Mouse (Mus musculus) ES-CJ7 (cell line): ENCODE data around the gene Olfr721-ps1.

Experiments
- DNase-seq: peaks from one replicate; pipeline ENCODE4 v3.0.0; 2011; ENCODE audit warnings: low read depth, low spot score

The Olfr721-ps1 gene

GRCm38 (mm10) chr14:14400998-14401397 is at the start of gene Olfr721-ps1:
Olfr721-ps1 (plus strand) TSS chr14:14401298.
- DNase-seq, result no peak

DNA sequence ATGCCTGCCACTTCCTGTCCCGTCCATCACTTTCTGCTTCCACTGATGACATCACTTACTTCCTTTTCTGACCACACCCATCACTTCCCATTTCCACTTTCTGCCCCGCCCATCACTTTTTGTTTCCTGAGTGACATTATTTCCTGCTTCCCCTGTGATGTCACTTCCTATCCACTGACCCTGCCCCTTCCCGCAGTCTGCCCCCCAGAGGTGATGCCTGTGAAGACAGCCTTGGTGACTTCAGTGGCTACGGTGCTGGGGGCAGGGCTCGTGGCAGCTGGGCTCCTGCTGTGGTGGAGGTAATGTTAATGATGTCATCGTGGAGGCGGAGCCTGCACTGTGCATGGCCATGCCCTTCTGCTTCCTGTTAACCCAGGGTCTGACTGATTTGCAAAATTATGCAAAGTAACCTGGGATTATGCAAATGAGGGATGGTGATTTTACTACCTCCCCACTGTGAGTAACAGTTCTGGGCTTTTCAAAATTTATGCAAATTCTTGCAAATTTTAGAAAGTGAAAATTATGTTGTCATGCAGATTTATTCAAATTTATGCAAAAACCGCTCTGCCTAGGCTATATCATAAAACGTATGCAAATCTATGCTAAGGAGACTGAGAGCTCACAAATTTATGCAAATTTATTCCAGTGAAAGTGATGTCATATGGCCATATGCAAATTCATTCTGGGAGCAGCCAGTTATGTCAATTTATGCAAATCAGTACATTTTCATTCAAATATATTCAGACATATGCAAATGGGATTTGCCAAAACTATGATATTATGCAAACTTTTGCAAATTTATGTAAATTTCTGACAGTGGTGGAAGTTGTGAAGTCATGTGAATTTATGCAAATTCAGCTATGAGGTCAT is 49.1 kb upstream of the Olfr721-ps1 start:
- DNase-seq, result peak; percentile 8

DNA sequence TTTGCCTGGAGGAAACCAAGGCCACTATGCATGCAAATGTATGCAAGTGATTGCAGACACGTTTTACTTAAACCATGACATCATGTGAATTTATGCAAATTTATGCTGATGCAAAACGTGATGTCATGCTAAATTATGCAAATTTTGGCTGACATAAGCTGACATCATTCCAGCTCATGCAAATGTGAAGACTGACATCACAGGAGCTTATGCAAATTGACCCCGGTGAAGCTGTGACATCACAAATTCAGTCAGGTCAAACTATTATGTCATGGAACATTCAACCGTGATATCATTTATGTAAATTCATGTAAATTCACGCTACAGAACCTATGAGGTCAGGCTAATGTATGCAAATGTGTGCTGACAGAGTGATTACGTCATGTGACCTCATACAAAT is 48.5 kb upstream of the Olfr721-ps1 start:
- peak; percentile 20 for DNase-seq

DNA sequence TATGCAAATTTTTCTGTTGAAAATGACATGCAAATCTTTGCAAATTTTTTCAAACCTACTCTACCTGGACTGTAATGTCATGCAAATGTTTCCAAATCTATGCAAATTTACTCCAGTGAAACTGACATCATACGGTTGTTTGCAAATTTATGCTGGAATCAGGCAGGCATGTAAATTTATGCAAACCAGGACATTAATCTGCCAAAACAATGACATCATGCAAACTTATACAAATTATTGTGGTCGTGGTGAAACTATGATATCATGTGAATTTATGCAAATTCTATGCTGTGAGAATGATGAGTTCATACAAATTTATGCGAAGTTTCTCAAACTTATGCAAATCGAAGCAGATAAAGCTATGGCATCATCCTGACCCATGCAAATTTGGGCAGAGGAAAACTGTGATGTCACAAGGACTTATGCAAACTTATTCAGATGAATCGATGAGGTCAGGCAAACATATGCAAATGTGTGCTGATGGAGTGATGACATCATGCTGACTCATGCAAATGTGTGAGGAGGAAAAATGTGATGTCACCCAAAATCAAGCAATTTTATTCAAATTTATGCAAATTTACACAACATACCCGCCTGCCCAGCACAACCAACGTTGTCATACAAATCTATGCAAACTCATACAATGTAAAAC is 47.9 kb upstream of the Olfr721-ps1 start:
- DNase-seq, result peak; percentile 14

- peak; percentile 14 for DNase-seq
Observed at GRCm38 (mm10) chr14:14353740-14354510, 47.2 kb upstream of the Olfr721-ps1 start.

DNA sequence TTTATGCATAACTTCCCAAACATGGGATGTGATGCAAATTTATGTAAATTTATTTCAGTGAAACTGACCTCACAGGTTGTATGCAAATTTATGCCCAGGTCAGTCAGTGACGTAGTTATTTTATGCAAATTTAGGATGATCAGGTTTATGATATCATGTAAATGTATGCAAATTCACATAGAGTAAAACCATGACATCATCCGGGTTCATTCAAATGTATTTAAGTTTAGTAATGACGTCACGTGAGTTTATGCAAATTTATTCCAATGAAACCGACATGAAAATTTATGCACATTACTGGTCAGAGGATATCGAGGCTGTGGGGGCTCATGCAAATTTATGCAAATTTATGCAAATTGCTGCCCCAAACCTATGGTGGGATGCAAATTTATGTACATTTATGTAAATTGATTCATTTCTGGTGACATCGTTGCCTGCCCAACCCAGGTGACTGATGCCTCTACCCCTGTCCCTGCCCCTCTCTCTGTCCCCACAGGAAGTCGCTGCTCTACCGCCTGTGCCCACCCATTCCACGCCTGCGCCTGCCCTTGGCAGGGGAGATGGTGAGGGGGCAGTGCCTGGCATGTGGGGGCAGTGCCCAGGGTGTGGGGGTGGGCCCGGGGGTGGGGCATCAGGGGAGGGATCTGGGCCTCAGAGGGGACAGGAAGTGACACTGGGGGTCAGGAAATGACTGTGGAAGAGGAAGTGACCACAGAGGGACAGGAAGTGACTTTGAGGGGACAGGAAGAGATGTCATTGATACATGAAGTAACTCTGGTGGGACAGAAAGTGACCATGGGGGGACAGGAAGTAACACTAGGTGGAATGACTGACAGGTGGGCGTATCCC is 46.4 kb upstream of the Olfr721-ps1 start:
- peak; percentile 12 for DNase-seq

- DNase-seq, result peak; percentile 23
Observed at GRCm38 (mm10) chr14:14355360-14355646, 45.8 kb upstream of the Olfr721-ps1 start.

- DNase-seq, result no peak
Observed at GRCm38 (mm10) chr14:14395535-14395934, 5.6 kb upstream of the Olfr721-ps1 start.

DNA sequence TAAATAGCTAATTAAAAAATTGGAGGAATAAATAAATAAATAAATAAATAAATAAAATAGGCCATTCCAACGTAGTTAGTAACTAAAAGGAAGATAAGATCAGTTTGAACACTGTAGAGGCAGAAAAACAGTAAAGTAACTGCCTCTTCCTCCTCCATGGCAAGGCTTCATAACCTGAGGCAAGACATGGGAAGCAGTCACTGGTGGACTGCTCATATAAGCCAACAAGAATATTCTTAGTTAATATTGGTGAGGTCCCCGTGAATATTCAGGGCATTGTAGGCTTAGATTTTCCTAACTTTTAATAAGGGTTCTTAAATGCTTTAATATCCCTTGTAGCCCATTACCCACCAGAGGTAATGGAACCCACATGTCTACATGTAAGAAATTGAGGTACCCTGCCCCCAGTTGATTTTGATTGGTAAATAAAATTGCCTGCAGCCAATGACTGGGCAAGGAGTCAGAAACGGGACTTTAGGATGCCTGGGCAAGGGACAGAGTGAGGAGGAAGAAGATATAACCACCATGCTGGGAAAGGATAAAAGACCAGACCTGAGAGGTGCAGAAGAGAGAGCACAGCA is 35.1 kb downstream of the Olfr721-ps1 start:
- no peak for DNase-seq
